Mouse (Mus musculus) frontal cortex, adult 2 months (tissue): ENCODE results near the gene Tgif2lx1. TPM values are rescaled to one million over a fixed set of nuclear protein-coding genes. Genes with fewer than 3 reads are reported as not detected.
"Not testable (repeated sequence)": the region's sequence is repeated elsewhere in the genome, so short reads cannot be mapped to it uniquely, and the experiment has no call there.

ENCODE experiments used
- DNase-seq, 2 experiments: peaks; one replicate each; pipeline ENCODE4 v3.0.0; 2022; ENCODE audit warnings: low spot score in 1 of 2; ENCODE audit errors: extremely low spot score in 1 of 2
- polyA plus RNA-seq: library from polyadenylated mRNA; depleted of rRNA; stranded (reverse); fragments of >200 nt; gene quantifications from 2 replicates; pipeline ENCODE4 v1.2.3, GENCODE M21; 2012; rRNA removed

The Tgif2lx1 gene
- not detected in 2 replicates for polyA plus RNA-seq

GRCm38 (mm10) chrX:118480637-118481036 is at the start of gene Tgif2lx1:
Gene Tgif2lx1, minus strand, starts transcription at chrX:118480737.
- not testable (repeated sequence) for DNase-seq

Other genes with a start within 250 kb of the Tgif2lx1 start
- not detected in 2 replicates for gene Tgif2lx2, start 53.5 kb downstream of the Tgif2lx1 start, polyA plus RNA-seq